Mouse (Mus musculus) heart, adult 18-20 months (tissue): ENCODE results near the gene DXBay18. TPM values are rescaled to one million over a fixed set of nuclear protein-coding genes. Genes with fewer than 3 reads are reported as not detected.
"Not testable (repeated sequence)": the region's sequence is repeated elsewhere in the genome, so short reads cannot be mapped to it uniquely, and the experiment has no call there.

Experiments used
- DNase-seq, 2 experiments: peaks; one replicate each; pipeline ENCODE4 v3.0.0; 2021 to 2022; ENCODE audit warnings: mixed read lengths in 1 of 2
- long read RNA-seq, 2 experiments: library from polyadenylated mRNA; stranded (forward); transcript quantifications; one replicate each; pipeline ENCODE4 v2.0.0; 2021
- total RNA-seq, 2 experiments: library from RNA; stranded (reverse); gene quantifications; 2 replicates each; pipeline ENCODE4 v1.2.3; 2021

DXBay18 gene
- not detected for total RNA-seq
- long read RNA-seq, experiment 1 = 0 reads
- long read RNA-seq, experiment 2 = 0 reads

- DNase-seq = not testable (repeated sequence)
Observed at GRCm38 (mm10) chrX:73149350-73149749, at the start of gene DXBay18. TSS of gene DXBay18 (minus strand) at chrX:73149450.

- DNase-seq = peak in 1 of 2 experiments; percentile 43
Observed at GRCm38 (mm10) chrX:73191934-73192333, 42.7 kb upstream of the DXBay18 start, which contains the start of gene Xlr3b. TSS of gene Xlr3b (plus strand) at chrX:73192207.

GRCm38 (mm10) chrX:73176889-73177288 lies 27.6 kb upstream of the DXBay18 start, which contains the start of gene Spin2d:
TSS of gene Spin2d (minus strand) at chrX:73176989.
- DNase-seq = not testable (repeated sequence)

- not testable (repeated sequence) for DNase-seq
Observed at GRCm38 (mm10) chrX:73148496-73148895, 754 bp downstream of the DXBay18 start, which contains the start of gene Xlr5b. TSS of gene Xlr5b (plus strand) at chrX:73148796.

- not testable (repeated sequence) for DNase-seq
Observed at GRCm38 (mm10) chrX:73143218-73143618, 6.0 kb downstream of the DXBay18 start.

- DNase-seq = not testable (repeated sequence)
Observed at GRCm38 (mm10) chrX:73122859-73123829, 26.1 kb downstream of the DXBay18 start.

- DNase-seq = not testable (repeated sequence)
Observed at GRCm38 (mm10) chrX:73116747-73117146, 32.5 kb downstream of the DXBay18 start, which contains the start of gene Gm14685. TSS of gene Gm14685 (plus strand) at chrX:73117047.

- DNase-seq = not testable (repeated sequence)
Observed at GRCm38 (mm10) chrX:73096941-73097508, 52.2 kb downstream of the DXBay18 start, which contains the start of gene Xlr3a. TSS of gene Xlr3a (minus strand) at chrX:73097095.

Other genes starting within 250 kb of the DXBay18 start
- gene Cetn2, start 231.0 kb downstream of the DXBay18 start, total RNA-seq = 10 to 100 TPM; 28.3 to 30.9 TPM
- 1 to 10 TPM; 4.2 to 6.4 TPM for gene Nsdhl, start 230.9 kb downstream of the DXBay18 start, total RNA-seq
- 1 to 10 TPM in 1 of 2 experiments, under 1 TPM in 1; 0.77 to 1.8 TPM for gene Zfp185, start 162.1 kb downstream of the DXBay18 start, total RNA-seq
- gene Pnma5, start 112.3 kb downstream of the DXBay18 start, total RNA-seq = not detected
- not detected for gene Pnma3, start 84.7 kb downstream of the DXBay18 start, total RNA-seq
- 1 to 10 TPM in 1 of 2 experiments, under 1 TPM in 1; 0.45 to 1.9 TPM for gene Xlr4a, start 67.0 kb downstream of the DXBay18 start, total RNA-seq
- gene Xlr3a, start 52.4 kb downstream of the DXBay18 start, total RNA-seq = under 1 TPM; 0.47 to 0.62 TPM
- not detected for gene Gm14685, start 32.4 kb downstream of the DXBay18 start, total RNA-seq
- not detected for gene Xlr5b, start 654 bp downstream of the DXBay18 start, total RNA-seq
- not detected for gene Spin2d, start 27.5 kb upstream of the DXBay18 start, total RNA-seq
- 1 to 10 TPM in 1 of 2 experiments, under 1 TPM in 1; 0.75 to 1.2 TPM for gene Xlr3b, start 42.8 kb upstream of the DXBay18 start, total RNA-seq
- 1 to 10 TPM in 1 of 2 experiments, under 1 TPM in 1; 0.67 to 1.1 TPM for gene Xlr4b, start 64.9 kb upstream of the DXBay18 start, total RNA-seq
- gene F8a, start 78.8 kb upstream of the DXBay18 start, total RNA-seq = 1 to 10 TPM; 6.6 to 7.2 TPM
- gene Xlr4c, start 93.7 kb upstream of the DXBay18 start, total RNA-seq = not detected
- not detected for gene Xlr3c, start 115.9 kb upstream of the DXBay18 start, total RNA-seq
- not detected for gene Xlr5a, start 143.5 kb upstream of the DXBay18 start, total RNA-seq
- not detected for gene Xlr5c, start 143.5 kb upstream of the DXBay18 start, total RNA-seq
- not detected for gene Gm45015, start 187.4 kb upstream of the DXBay18 start, total RNA-seq
- gene Zfp275, start 193.2 kb upstream of the DXBay18 start, total RNA-seq = 1 to 10 TPM; 5.6 to 6.6 TPM
- not detected for gene Gm18336, start 249.3 kb upstream of the DXBay18 start, total RNA-seq